Mouse (Mus musculus): Measurements from ENCODE around the gene Mon2. TPM values are rescaled to one million over a fixed set of nuclear protein-coding genes. Genes with fewer than 3 reads are reported as not detected.

The Mon2 gene
- polyA plus RNA-seq, 1 experiment, result 34.3 TPM

DNA sequence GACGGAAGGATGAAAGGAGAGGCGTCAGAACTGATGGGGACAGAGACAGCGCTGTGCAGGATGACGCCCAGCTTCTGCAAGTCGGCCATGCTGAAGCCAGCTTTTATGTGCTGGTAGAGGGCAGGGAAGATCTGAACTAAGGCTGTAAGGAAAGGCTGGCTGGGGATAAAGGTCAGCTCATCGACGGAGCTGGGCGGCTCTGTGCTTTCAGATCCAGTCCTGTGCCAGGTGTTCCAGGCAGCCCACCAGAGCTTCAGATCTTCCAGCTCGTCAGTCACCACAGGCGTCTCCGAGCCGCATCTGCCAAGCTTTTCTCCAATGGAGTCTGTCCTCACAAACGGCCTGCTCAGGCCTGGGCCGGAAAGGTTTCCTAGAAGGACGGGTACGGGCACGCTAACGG, 62.9 kb downstream of the Mon2 start:
- WGBS, result 93% methylated on average over 18 of the region's 18 CpGs

DNA sequence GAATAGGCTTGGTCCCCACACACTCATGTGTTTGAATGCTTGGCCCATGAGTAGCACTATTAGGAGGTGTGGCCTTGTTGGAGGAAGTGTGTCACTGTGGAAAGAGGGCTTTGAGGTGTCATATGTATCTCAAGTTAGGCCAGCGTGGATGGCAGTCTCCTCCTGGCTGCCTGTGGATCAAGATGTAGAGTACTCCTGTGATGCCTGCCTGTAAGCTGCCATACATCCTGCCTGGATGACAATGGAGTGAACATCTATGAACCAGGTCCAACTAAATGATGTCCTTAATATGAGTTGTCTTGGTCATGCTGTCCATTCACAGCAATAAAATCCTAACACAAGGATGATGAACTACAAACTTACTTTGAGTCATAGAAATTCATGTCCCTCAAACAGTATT, 64.9 kb downstream of the Mon2 start:
- Histone ChIP-seq H3K36me3 (ENCODE audit: control insufficient read depth, insufficient read depth, low read length) (peaks cover 45% of the 10 kb centered on the region), H3K27me3 (ENCODE audit: control insufficient read depth, insufficient read depth, low read length) (no peaks in the 10 kb centered on the region), H3K27ac (ENCODE audit: insufficient read depth, low read length) (no peak overlapping the region), H3K4me3 (ENCODE audit: extremely low read depth, insufficient read depth, insufficient read length) (no peak overlapping the region), H3K4me1 (ENCODE audit: control insufficient read depth, insufficient read depth, insufficient read length) (no peaks in the 10 kb centered on the region)
- TF ChIP-seq CTCF (IDR thresholded peaks at IDR 0.05; ENCODE audit: extremely low read depth, insufficient read depth, insufficient read length, insufficient replicate concordance) (no peak), POLR2A (IDR thresholded peaks at IDR 0.05; ENCODE audit: low read depth, low read length) (no peak)
- no peak for DNase-seq (ENCODE audit: low read depth in 1 of 2, low spot score in 2 of 2)
- 82% methylated on average over 1 of the region's 1 CpGs for WGBS

More for the DNA sequence above, 62.9 kb downstream of the Mon2 start:
- no peaks in the 10 kb centered on the region for H3K4me1 ChIP-seq (ENCODE audit: control insufficient read depth, insufficient read depth, insufficient read length)
- H3K27me3 ChIP-seq (ENCODE audit: control insufficient read depth, insufficient read depth, low read length), result no peaks in the 10 kb centered on the region
- H3K27ac ChIP-seq (ENCODE audit: insufficient read depth, low read length), result no peak overlapping the region
- DNase-seq (ENCODE audit: low read depth in 1 of 2, low spot score in 2 of 2), result no peak
- H3K36me3 ChIP-seq (ENCODE audit: control insufficient read depth, insufficient read depth, low read length), result peaks cover 41% of the 10 kb centered on the region
- H3K4me3 ChIP-seq (ENCODE audit: extremely low read depth, insufficient read depth, insufficient read length), result no peak overlapping the region
- TF ChIP-seq POLR2A (IDR thresholded peaks at IDR 0.05; ENCODE audit: low read depth, low read length), result no peak
- no peak for TF ChIP-seq CTCF (IDR thresholded peaks at IDR 0.05; ENCODE audit: extremely low read depth, insufficient read depth, insufficient read length, insufficient replicate concordance)

DNA sequence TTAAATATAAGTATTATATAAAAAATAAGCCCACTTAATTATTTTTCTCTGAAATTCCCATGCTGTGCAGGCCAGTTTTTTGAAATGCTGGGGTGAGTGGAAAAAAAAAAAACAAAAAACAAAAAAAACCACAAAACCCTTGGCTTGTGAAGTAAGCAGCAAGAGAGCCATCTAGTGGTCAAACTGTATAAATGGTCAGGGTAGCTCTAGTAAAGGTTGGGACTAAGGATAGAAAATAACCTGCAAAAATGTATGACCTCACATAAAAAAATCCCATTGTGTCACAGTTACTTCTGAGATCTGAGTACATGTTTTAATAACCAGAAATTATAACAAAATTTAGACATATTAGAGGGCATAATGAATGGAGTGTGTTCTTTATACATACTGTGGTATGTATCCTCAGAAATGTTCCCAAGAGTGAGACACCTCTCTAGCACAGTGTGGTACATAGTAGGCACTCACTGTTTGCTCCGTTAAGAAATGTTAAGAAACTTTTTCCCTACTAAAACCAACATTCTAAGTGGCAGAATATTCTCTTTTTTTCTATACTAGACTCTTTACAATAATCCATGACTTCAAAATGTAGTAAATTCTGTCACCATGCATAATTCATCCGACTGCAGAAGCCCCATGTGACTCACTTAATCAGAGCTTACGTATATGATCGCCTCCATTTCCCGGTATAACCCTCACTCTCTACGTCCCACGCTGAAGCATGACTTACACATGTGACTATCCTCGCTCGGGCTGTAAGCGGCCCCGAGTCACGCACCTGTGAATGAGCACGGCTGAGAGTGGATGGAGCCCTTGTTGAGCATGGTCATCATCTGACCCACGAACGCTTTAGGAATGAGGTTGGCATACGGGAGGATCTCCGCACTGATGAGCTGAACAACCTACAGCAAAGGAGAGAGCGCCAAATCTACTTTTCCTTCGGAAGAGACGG, 70.8 kb downstream of the Mon2 start:
- no peak overlapping the region for H3K4me3 ChIP-seq (ENCODE audit: extremely low read depth, insufficient read depth, insufficient read length)
- no peak for TF ChIP-seq CTCF (IDR thresholded peaks at IDR 0.05; ENCODE audit: extremely low read depth, insufficient read depth, insufficient read length, insufficient replicate concordance)
- TF ChIP-seq POLR2A (IDR thresholded peaks at IDR 0.05; ENCODE audit: low read depth, low read length), result no peak
- peak in 1 of 2 experiments; percentile 41 for DNase-seq (ENCODE audit: low read depth in 1 of 2, low spot score in 2 of 2)
- WGBS, result 93% methylated on average over 20 of the region's 20 CpGs
- H3K36me3 ChIP-seq (ENCODE audit: control insufficient read depth, insufficient read depth, low read length), result peaks cover 21% of the 10 kb centered on the region
- no peak overlapping the region for H3K27ac ChIP-seq (ENCODE audit: insufficient read depth, low read length)
- H3K4me1 ChIP-seq (ENCODE audit: control insufficient read depth, insufficient read depth, insufficient read length), result no peaks in the 10 kb centered on the region
- H3K27me3 ChIP-seq (ENCODE audit: control insufficient read depth, insufficient read depth, low read length), result no peaks in the 10 kb centered on the region

DNA sequence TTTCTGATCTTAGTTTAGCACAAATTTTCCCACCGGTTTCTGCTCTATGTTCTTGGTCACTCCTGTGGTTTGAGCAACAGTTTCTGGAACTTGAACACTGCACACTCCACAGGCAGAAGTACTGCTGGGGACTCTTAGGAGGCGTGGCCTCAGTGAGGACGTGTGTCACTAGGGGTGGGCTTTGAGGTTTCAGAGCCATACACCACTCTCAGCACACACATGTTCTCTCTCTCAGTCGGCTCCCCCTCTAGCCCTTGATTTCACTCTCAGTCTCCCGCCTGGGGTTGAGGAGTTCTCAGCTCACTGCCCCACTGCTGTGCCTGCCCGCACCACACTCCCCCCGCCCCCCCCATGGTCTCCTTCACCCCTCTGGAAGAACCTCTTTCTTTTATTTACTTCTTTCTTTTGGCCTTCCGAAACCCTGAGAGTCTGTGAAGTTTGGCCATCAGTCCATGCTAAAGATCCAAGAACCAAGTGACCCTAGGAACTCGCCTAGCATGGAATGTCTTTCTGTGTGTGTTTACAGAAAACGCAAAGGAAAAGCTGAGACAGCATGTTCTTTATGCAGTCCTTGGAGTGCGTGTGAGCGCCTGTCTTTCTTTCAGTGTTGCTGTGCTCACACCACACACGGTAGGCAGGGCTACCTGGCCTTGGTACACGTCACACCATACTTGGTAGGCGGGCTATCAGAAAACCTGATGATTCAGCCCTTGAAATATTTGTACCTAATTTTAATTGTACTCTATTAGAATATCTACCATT, 71.6 kb downstream of the Mon2 start:
- DNase-seq (ENCODE audit: low read depth in 1 of 2, low spot score in 2 of 2), result no peak
- Histone ChIP-seq H3K27ac (ENCODE audit: insufficient read depth, low read length) (no peak overlapping the region), H3K4me3 (ENCODE audit: extremely low read depth, insufficient read depth, insufficient read length) (no peak overlapping the region), H3K36me3 (ENCODE audit: control insufficient read depth, insufficient read depth, low read length) (peaks cover 21% of the 10 kb centered on the region), H3K4me1 (ENCODE audit: control insufficient read depth, insufficient read depth, insufficient read length) (no peaks in the 10 kb centered on the region), H3K27me3 (ENCODE audit: control insufficient read depth, insufficient read depth, low read length) (no peaks in the 10 kb centered on the region)
- WGBS, result 82% methylated on average over 15 of the region's 15 CpGs
- TF ChIP-seq CTCF (IDR thresholded peaks at IDR 0.05; ENCODE audit: extremely low read depth, insufficient read depth, insufficient read length, insufficient replicate concordance), result no peak

DNA sequence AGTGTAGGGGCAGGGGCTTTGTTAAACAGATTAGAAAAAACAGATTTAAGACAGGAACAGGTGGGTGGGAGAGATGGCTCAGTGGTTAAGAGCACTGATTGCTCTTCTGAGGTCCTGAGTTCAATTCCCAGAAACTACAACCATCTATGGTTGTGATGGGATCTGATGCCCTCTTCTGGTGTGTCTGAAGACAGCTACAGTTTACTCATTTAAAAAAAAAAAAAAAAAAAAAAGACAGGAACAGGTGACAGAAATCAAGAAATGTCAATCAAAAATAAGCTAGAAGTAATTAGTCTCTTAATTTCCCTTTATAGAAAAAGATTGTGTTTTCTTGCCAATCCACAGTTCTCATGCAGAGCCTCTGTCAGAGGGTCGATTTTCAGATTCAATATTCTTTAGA, 74.3 kb downstream of the Mon2 start:
- no peak for DNase-seq (ENCODE audit: low read depth in 1 of 2, low spot score in 2 of 2)
- H3K27ac ChIP-seq (ENCODE audit: insufficient read depth, low read length), result no peak overlapping the region
- no peak overlapping the region for H3K4me3 ChIP-seq (ENCODE audit: extremely low read depth, insufficient read depth, insufficient read length)
- H3K36me3 ChIP-seq (ENCODE audit: control insufficient read depth, insufficient read depth, low read length), result peaks cover 26% of the 10 kb centered on the region
- H3K27me3 ChIP-seq (ENCODE audit: control insufficient read depth, insufficient read depth, low read length), result no peaks in the 10 kb centered on the region
- no peaks in the 10 kb centered on the region for H3K4me1 ChIP-seq (ENCODE audit: control insufficient read depth, insufficient read depth, insufficient read length)
- TF ChIP-seq CTCF (IDR thresholded peaks at IDR 0.05; ENCODE audit: extremely low read depth, insufficient read depth, insufficient read length, insufficient replicate concordance) (no peak), POLR2A (IDR thresholded peaks at IDR 0.05; ENCODE audit: low read depth, low read length) (no peak)
- WGBS, result 79% methylated on average over 1 of the region's 1 CpGs

DNA sequence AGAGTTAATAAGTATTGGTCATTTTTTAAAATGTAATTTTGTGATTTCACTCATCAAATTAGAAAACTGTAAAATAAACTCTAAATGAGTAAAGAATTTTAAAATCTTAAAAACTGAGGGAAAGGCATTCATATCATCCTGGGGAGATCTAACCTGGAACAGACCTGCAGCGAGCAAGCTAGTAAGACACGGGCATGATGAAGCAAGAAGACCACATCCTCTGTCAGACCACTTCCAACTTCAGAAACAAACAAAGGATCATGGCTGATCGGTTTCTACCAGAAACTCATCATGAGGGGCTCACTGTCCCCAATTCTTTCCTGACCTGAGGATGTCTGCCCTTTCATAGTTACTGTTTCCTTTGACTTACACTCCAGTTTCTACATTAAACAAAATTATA, 74.9 kb downstream of the Mon2 start:
- 52% methylated on average over 3 of the region's 3 CpGs for WGBS
- no peak for DNase-seq (ENCODE audit: low read depth in 1 of 2, low spot score in 2 of 2)
- H3K27me3 ChIP-seq (ENCODE audit: control insufficient read depth, insufficient read depth, low read length), result no peaks in the 10 kb centered on the region
- no peak overlapping the region for H3K27ac ChIP-seq (ENCODE audit: insufficient read depth, low read length)
- no peak overlapping the region for H3K4me3 ChIP-seq (ENCODE audit: extremely low read depth, insufficient read depth, insufficient read length)
- H3K36me3 ChIP-seq (ENCODE audit: control insufficient read depth, insufficient read depth, low read length), result peaks cover 28% of the 10 kb centered on the region
- no peaks in the 10 kb centered on the region for H3K4me1 ChIP-seq (ENCODE audit: control insufficient read depth, insufficient read depth, insufficient read length)
- TF ChIP-seq CTCF (IDR thresholded peaks at IDR 0.05; ENCODE audit: extremely low read depth, insufficient read depth, insufficient read length, insufficient replicate concordance) (no peak), POLR2A (IDR thresholded peaks at IDR 0.05; ENCODE audit: low read depth, low read length) (no peak)
